Mouse (Mus musculus) myocyte (in vitro differentiated cells): Measurements from ENCODE around the gene Nod1.

Source experiments
- E2F4 ChIP-seq: IDR thresholded peaks from one replicate; pipeline ENCODE4 v1.6.1; 2011; ENCODE audit warnings: mild to moderate bottlenecking, control low read depth, moderate library complexity; ENCODE audit not compliant: insufficient read depth
- MAX ChIP-seq: IDR thresholded peaks from one replicate; pipeline ENCODE4 v1.6.1; 2011; ENCODE audit warnings: low read depth, mild to moderate bottlenecking, control low read depth
- MYOD1 ChIP-seq, 3 experiments: IDR thresholded peaks; one replicate each; pipeline ENCODE4 v1.6.1; 2011; ENCODE audit warnings: control low read depth in 2 of 3, low read depth in 2 of 3, mild to moderate bottlenecking in 2 of 3, moderate library complexity in 1 of 3; ENCODE audit not compliant: insufficient read length in 2 of 3, control insufficient read depth in 1 of 3
- MYOG ChIP-seq, 3 experiments: IDR thresholded peaks; one replicate each; pipeline ENCODE4 v1.6.1; 2011; ENCODE audit warnings: control low read depth in 2 of 3, low read depth in 2 of 3, mild to moderate bottlenecking in 2 of 3; ENCODE audit not compliant: insufficient read length in 2 of 3, control insufficient read depth in 1 of 3, insufficient read depth in 1 of 3
- POLR2A ChIP-seq: IDR thresholded peaks from one replicate; pipeline ENCODE4 v1.6.1; 2011; ENCODE audit warnings: low read depth, mild to moderate bottlenecking, control low read depth, moderate library complexity; ENCODE audit not compliant: insufficient read length
- POLR2AphosphoS2 ChIP-seq: IDR thresholded peaks from one replicate; pipeline ENCODE4 v1.6.1; 2011; ENCODE audit warnings: low read depth, control low read depth; ENCODE audit not compliant: insufficient read length
- TCF12 ChIP-seq: IDR thresholded peaks from one replicate; pipeline ENCODE4 v1.6.1; 2011; ENCODE audit warnings: mild to moderate bottlenecking, control low read depth; ENCODE audit not compliant: poor library complexity, insufficient read depth, severe bottlenecking
- USF1 ChIP-seq: IDR thresholded peaks from one replicate; pipeline ENCODE4 v1.6.1; 2011; ENCODE audit warnings: low read depth, mild to moderate bottlenecking, control low read depth, moderate library complexity

- TF ChIP-seq POLR2A = no peak
- no peak for TF ChIP-seq MYOD1 (IDR thresholded peaks at IDR 0.05; ENCODE audit: control insufficient read depth in 1 of 3, insufficient read length in 2 of 3, low read depth in 2 of 3)
- TF ChIP-seq USF1 = no peak
- no peak for TF ChIP-seq MAX
- no peak for TF ChIP-seq TCF12
- no peak for TF ChIP-seq POLR2AphosphoS2
- TF ChIP-seq MYOG (IDR thresholded peaks at IDR 0.05; ENCODE audit: control insufficient read depth in 1 of 3, insufficient read depth in 1 of 3, insufficient read length in 2 of 3, low read depth in 2 of 3) = no peak
- no peak for TF ChIP-seq E2F4
Observed at GRCm38 (mm10) chr6:54917523-54917922, 54.9 kb downstream of the Nod1 start.
